Mouse (Mus musculus) midbrain, embryonic 15.5 days (tissue): ENCODE data around the gene Gtpbp3. TPM values are rescaled to one million over a fixed set of nuclear protein-coding genes. Genes with fewer than 3 reads are reported as not detected.

Source experiments
- polyA plus RNA-seq: library from polyadenylated mRNA; unstranded; fragments of >200 nt; fragmentation: Nextera tagmentation; extraction: Ambion mirVana; gene quantifications from 2 replicates; pipeline ENCODE4 v1.2.1, GENCODE M21; 2015

Gene Gtpbp3
- polyA plus RNA-seq, 1 experiment from 2014 or later, result 13.9 TPM

Other genes starting within 250 kb of the Gtpbp3 start
- gene Myo9b, start 215.4 kb upstream of the Gtpbp3 start, polyA plus RNA-seq, result 18.7 and 20.2 TPM in 2 replicates
- gene Haus8, start 215.2 kb upstream of the Gtpbp3 start, polyA plus RNA-seq, result 64.2 and 65.3 TPM in 2 replicates
- gene Use1, start 121.3 kb upstream of the Gtpbp3 start, polyA plus RNA-seq, result 117 and 119 TPM in 2 replicates
- gene Ocel1, start 116.8 kb upstream of the Gtpbp3 start, polyA plus RNA-seq, result 6.5 and 6.8 TPM in 2 replicates
- gene Nr2f6, start 106.1 kb upstream of the Gtpbp3 start, polyA plus RNA-seq, result 25.0 and 28.7 TPM in 2 replicates
- gene Ushbp1, start 92.3 kb upstream of the Gtpbp3 start, polyA plus RNA-seq, result 7.4 and 7.7 TPM in 2 replicates
- gene Babam1, start 91.2 kb upstream of the Gtpbp3 start, polyA plus RNA-seq, result 101 and 102 TPM in 2 replicates
- 6.5 and 6.7 TPM in 2 replicates for gene Ankle1, start 82.1 kb upstream of the Gtpbp3 start, polyA plus RNA-seq
- gene Abhd8, start 24.4 kb upstream of the Gtpbp3 start, polyA plus RNA-seq, result 188 and 206 TPM in 2 replicates
- 173 and 174 TPM in 2 replicates for gene Mrpl34, start 23.1 kb upstream of the Gtpbp3 start, polyA plus RNA-seq
- gene Dda1, start 18.9 kb upstream of the Gtpbp3 start, polyA plus RNA-seq, result 240 and 242 TPM in 2 replicates
- 9.6 and 10.9 TPM in 2 replicates for gene Ano8, start 2.1 kb upstream of the Gtpbp3 start, polyA plus RNA-seq
- 5.2 and 5.6 TPM in 2 replicates for gene Plvap, start 23.6 kb downstream of the Gtpbp3 start, polyA plus RNA-seq
- gene Ccdc194, start 37.6 kb downstream of the Gtpbp3 start, polyA plus RNA-seq, result 0.09 and 0.15 TPM in 2 replicates
- gene Bst2, start 49.4 kb downstream of the Gtpbp3 start, polyA plus RNA-seq, result 11.5 and 18.0 TPM in 2 replicates
- gene Mvb12a, start 54.8 kb downstream of the Gtpbp3 start, polyA plus RNA-seq, result 61.6 and 62.2 TPM in 2 replicates
- gene Tmem221, start 70.8 kb downstream of the Gtpbp3 start, polyA plus RNA-seq, result 0.13 TPM in 1 of 2 replicates, not detected in the other
- gene Nxnl1, start 78.5 kb downstream of the Gtpbp3 start, polyA plus RNA-seq, result 0.08 TPM in 1 of 2 replicates, not detected in the other
- 66.9 and 67.4 TPM in 2 replicates for gene Slc27a1, start 80.8 kb downstream of the Gtpbp3 start, polyA plus RNA-seq
- gene Pgls, start 104.1 kb downstream of the Gtpbp3 start, polyA plus RNA-seq, result 217 and 221 TPM in 2 replicates
- gene Fam129c, start 109.5 kb downstream of the Gtpbp3 start, polyA plus RNA-seq, result 9.3 and 9.4 TPM in 2 replicates
- gene Colgalt1, start 122.9 kb downstream of the Gtpbp3 start, polyA plus RNA-seq, result 70.5 and 74.5 TPM in 2 replicates
- gene Unc13a, start 183.7 kb downstream of the Gtpbp3 start, polyA plus RNA-seq, result 26.9 and 27.4 TPM in 2 replicates
- gene Jak3, start 188.2 kb downstream of the Gtpbp3 start, polyA plus RNA-seq, result 5.2 and 5.8 TPM in 2 replicates
- 0.37 and 1.5 TPM in 2 replicates for gene Insl3, start 201.1 kb downstream of the Gtpbp3 start, polyA plus RNA-seq
- 0.27 and 0.36 TPM in 2 replicates for gene B3gnt3, start 213.7 kb downstream of the Gtpbp3 start, polyA plus RNA-seq
- gene Fcho1, start 237.6 kb downstream of the Gtpbp3 start, polyA plus RNA-seq, result 96.0 and 102 TPM in 2 replicates